Mouse (Mus musculus) right cerebral cortex, postnatal 25 days (tissue): Measurements from ENCODE around the gene Lamc3.

Source experiments
- DNase-seq: peaks from one replicate; pipeline ENCODE4 v3.0.0; 2022

Gene Lamc3

GRCm38 (mm10) chr2:31943011-31943410, 55.9 kb downstream of the Lamc3 start:
- no peak for DNase-seq

GRCm38 (mm10) chr2:31945580-31945979, 58.5 kb downstream of the Lamc3 start:
- no peak for DNase-seq

GRCm38 (mm10) chr2:31948392-31948791, 61.3 kb downstream of the Lamc3 start:
- DNase-seq = no peak

GRCm38 (mm10) chr2:31948801-31949200, 61.7 kb downstream of the Lamc3 start:
- DNase-seq = no peak

GRCm38 (mm10) chr2:31950058-31950871, 63.2 kb downstream of the Lamc3 start, which contains the start of gene Aif1l:
Gene Aif1l, plus strand, starts transcription at chr2:31950139.
- peak; percentile 24 for DNase-seq

GRCm38 (mm10) chr2:31950966-31951365, 63.9 kb downstream of the Lamc3 start:
- DNase-seq = no peak

GRCm38 (mm10) chr2:31952236-31952635, 65.1 kb downstream of the Lamc3 start:
- no peak for DNase-seq

- DNase-seq = no peak
Measured at GRCm38 (mm10) chr2:31952725-31953124, 65.6 kb downstream of the Lamc3 start.

- no peak for DNase-seq
Measured at GRCm38 (mm10) chr2:31953687-31954086, 66.6 kb downstream of the Lamc3 start.

GRCm38 (mm10) chr2:31954779-31955181, 67.7 kb downstream of the Lamc3 start:
- no peak for DNase-seq

- no peak for DNase-seq
Measured at GRCm38 (mm10) chr2:31955686-31956085, 68.6 kb downstream of the Lamc3 start.

- no peak for DNase-seq
Measured at GRCm38 (mm10) chr2:31957211-31957610, 70.1 kb downstream of the Lamc3 start.

- no peak for DNase-seq
Measured at GRCm38 (mm10) chr2:31960986-31961385, 73.9 kb downstream of the Lamc3 start.

GRCm38 (mm10) chr2:31961791-31962222, 74.7 kb downstream of the Lamc3 start:
- no peak for DNase-seq

- peak; percentile 33 for DNase-seq
Measured at GRCm38 (mm10) chr2:31962501-31963224, 75.6 kb downstream of the Lamc3 start.

- DNase-seq = no peak
Measured at GRCm38 (mm10) chr2:31963491-31963890, 76.4 kb downstream of the Lamc3 start.

- no peak for DNase-seq
Measured at GRCm38 (mm10) chr2:31964191-31964590, 77.1 kb downstream of the Lamc3 start.

- DNase-seq = no peak
Measured at GRCm38 (mm10) chr2:31965110-31965509, 78.0 kb downstream of the Lamc3 start.

- DNase-seq = no peak
Measured at GRCm38 (mm10) chr2:31966801-31967200, 79.7 kb downstream of the Lamc3 start.

- no peak for DNase-seq
Measured at GRCm38 (mm10) chr2:31972589-31972988, 85.5 kb downstream of the Lamc3 start.

- peak; percentile 99 for DNase-seq
Measured at GRCm38 (mm10) chr2:31974141-31974808, 87.2 kb downstream of the Lamc3 start, which contains the start of gene Nup214. Gene Nup214, plus strand, starts transcription at chr2:31974436.

- DNase-seq = no peak
Measured at GRCm38 (mm10) chr2:31974809-31975371, 87.8 kb downstream of the Lamc3 start.

- no peak for DNase-seq
Measured at GRCm38 (mm10) chr2:31987774-31988173, 100.7 kb downstream of the Lamc3 start.
